ENCODE assay signal across 16 mouse cellular contexts in the genomic region with DNA sequence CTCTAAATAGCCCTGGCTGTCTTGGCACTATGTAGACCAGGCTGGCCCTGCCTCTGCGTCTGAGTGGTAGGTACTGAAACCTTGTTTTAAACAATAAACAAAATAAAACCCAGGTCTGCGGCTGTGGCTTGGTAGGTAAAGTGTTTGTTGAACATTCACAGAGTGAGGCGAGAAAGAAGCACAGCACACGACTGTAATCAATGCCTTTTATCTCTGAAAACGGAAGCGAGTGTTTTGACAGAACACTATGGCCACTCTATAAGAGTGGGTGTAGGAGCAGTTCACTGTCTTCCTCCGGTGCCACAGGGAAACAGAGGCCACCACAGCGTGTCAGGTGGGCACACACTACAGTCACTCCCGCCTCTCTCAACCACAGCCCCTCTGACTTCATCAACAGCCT. TPM values are rescaled to one million over a fixed set of nuclear protein-coding genes. Genes with fewer than 3 reads are reported as not detected.
DNase-seq lines count a peak whose midpoint lies in the region; ATAC-seq and TF ChIP-seq lines count a peak whose summit lies in the region.
"Had no signal": no experiment of that assay in that cellular context is flagged by ENCODE, and none has a peak within 500 bp of the region (broad histone marks: within the 10 kb centered on the region; RNA-seq: fewer than 3 reads in every experiment).

No protein-coding gene starts in this region.

- no peak for TF ChIP-seq EP300 in liver, postnatal 0 days (IDR thresholded peaks at IDR 0.05; ENCODE audit: low read depth)

- no peak overlapping the region for H3K4me2 ChIP-seq in liver, postnatal 0 days (ENCODE audit: low read depth, low read length)
- no peak overlapping the region for H3K4me2 ChIP-seq in forebrain, embryonic 11.5 days (ENCODE audit: low read depth, low read length, severe bottlenecking)
- H3K4me2 ChIP-seq: forebrain, embryonic 15.5 days; hindbrain, embryonic 14.5 days; limb, embryonic 13.5 days had no signal

- H3K27me3 ChIP-seq in liver, postnatal 0 days (ENCODE audit: insufficient read depth, low read length) = no peaks in the 10 kb centered on the region
- H3K27me3 ChIP-seq in forebrain, embryonic 11.5 days (ENCODE audit: control insufficient read depth, insufficient read depth, low read length) = no peaks in the 10 kb centered on the region
- H3K27me3 ChIP-seq: forebrain, embryonic 15.5 days; limb, embryonic 13.5 days had no signal

- TF ChIP-seq CTCF in liver, postnatal 0 days (IDR thresholded peaks at IDR 0.05; ENCODE audit: low read depth) = no peak

- H3K4me3 ChIP-seq in liver, postnatal 0 days (ENCODE audit: low read depth, low read length) = no peak overlapping the region
- H3K4me3 ChIP-seq in forebrain, embryonic 11.5 days (ENCODE audit: low read depth, low read length) = no peak overlapping the region
- H3K4me3 ChIP-seq: forebrain, embryonic 15.5 days; heart, adult 2 months; limb, embryonic 13.5 days had no signal

- peak; percentile 18 for DNase-seq in thymus, postnatal 25 days
- DNase-seq in thymus, postnatal 4 days = no peak
- DNase-seq in liver, postnatal 0 days = no peak
- DNase-seq in forebrain, embryonic 11.5 days (ENCODE audit: low spot score) = no peak
- no peak for DNase-seq in heart, adult 11 months
- DNase-seq in kidney, postnatal 4 days = no peak
- DNase-seq: adrenal gland, postnatal 10 days; cerebellum, postnatal 10 days; heart, adult 2 months; heart, postnatal 10 days; kidney, adult 8-10 months; right cerebral cortex, adult 18-20 months had no signal

- peaks cover 4% of the 10 kb centered on the region; the same call in 1 of the 2 replicates for H3K4me1 ChIP-seq in liver, postnatal 0 days (ENCODE audit: insufficient read depth)
- no peaks in the 10 kb centered on the region for H3K4me1 ChIP-seq in forebrain, embryonic 11.5 days (replicated peaks; ENCODE audit: control insufficient read depth, insufficient read depth, low read length)
- H3K4me1 ChIP-seq: forebrain, embryonic 15.5 days; limb, embryonic 13.5 days had no signal

- WGBS in liver, postnatal 0 days (ENCODE audit: insufficient replicate concordance) = 53% methylated on average over 9 of the region's 9 CpGs
- 91% methylated on average over 9 of the region's 9 CpGs for WGBS in forebrain, embryonic 11.5 days

- ATAC-seq in activated CD4-positive, CD25-positive, alpha-beta regulatory T cell, adult 4 months = peak; percentile 51
- ATAC-seq in liver, postnatal 0 days = no peak
- ATAC-seq in forebrain, embryonic 11.5 days (replicated peaks; ENCODE audit: low FRiP score) = no peak
- ATAC-seq: forebrain, embryonic 15.5 days had no signal

- H3K36me3 ChIP-seq in liver, postnatal 0 days (replicated peaks; ENCODE audit: insufficient read depth, low read length) = peaks cover 32% of the 10 kb centered on the region
- H3K36me3 ChIP-seq in forebrain, embryonic 11.5 days (ENCODE audit: control insufficient read depth, insufficient read depth, low read length) = peaks cover 4% of the 10 kb centered on the region; the same call in 1 of the 2 replicates

- H3K9ac ChIP-seq in liver, postnatal 0 days (replicated peaks) = no peak overlapping the region
- H3K9ac ChIP-seq in forebrain, embryonic 11.5 days (ENCODE audit: low read length) = no peak overlapping the region
- H3K9ac ChIP-seq: forebrain, embryonic 15.5 days; hindbrain, embryonic 14.5 days; limb, embryonic 13.5 days had no signal

- H3K27ac ChIP-seq in liver, postnatal 0 days (ENCODE audit: low read depth) = peak overlapping the region; percentile 79
- no peak overlapping the region for H3K27ac ChIP-seq in forebrain, embryonic 11.5 days (ENCODE audit: low read depth, low read length)
- H3K27ac ChIP-seq: forebrain, embryonic 15.5 days; heart, adult 2 months; hindbrain, embryonic 14.5 days; limb, embryonic 13.5 days had no signal

- H3K9me3 ChIP-seq in liver, postnatal 0 days (ENCODE audit: low read length) = no peaks in the 10 kb centered on the region
- no peaks in the 10 kb centered on the region for H3K9me3 ChIP-seq in forebrain, embryonic 11.5 days (ENCODE audit: control insufficient read depth, low read length)
- H3K9me3 ChIP-seq: forebrain, embryonic 15.5 days; limb, embryonic 13.5 days had no signal

RNA-seq across cellular contexts. Expression of gene Selplg, which starts 9.8 kb away (rescaled TPM):
- polyA plus RNA-seq in activated CD4-positive, CD25-positive, alpha-beta regulatory T cell, adult 4 months (2017; shearing (Covaris generic)) = 100 to 1,000 TPM; 629 to 698 TPM
- 18.9 and 21.5 TPM in 2 replicates for polyA plus RNA-seq in liver, postnatal 0 days (2015; fragmentation: Nextera tagmentation; extraction: Ambion mirVana)
- 0.67 and 1.4 TPM in 2 replicates for polyA plus RNA-seq in forebrain, embryonic 11.5 days (2014; fragmentation: Nextera tagmentation; extraction: Ambion mirVana)

RNA-seq across cellular contexts. Expression of gene Tmem119, which starts 41.9 kb away (rescaled TPM):
- not detected for polyA plus RNA-seq in activated CD4-positive, CD25-positive, alpha-beta regulatory T cell, adult 4 months (2017; shearing (Covaris generic))
- polyA plus RNA-seq in liver, postnatal 0 days (2015; fragmentation: Nextera tagmentation; extraction: Ambion mirVana) = 3.2 and 3.4 TPM in 2 replicates
- polyA plus RNA-seq in forebrain, embryonic 11.5 days (2014; fragmentation: Nextera tagmentation; extraction: Ambion mirVana) = 11.6 and 14.5 TPM in 2 replicates

Comparison
In these comparisons a context has a peak if more than half of its experiments do, and no peak if none do; other contexts are left out.
1. RNA of gene Selplg, which starts 9.8 kb away (polyA plus RNA-seq): 629 to 698 TPM in activated CD4-positive, CD25-positive, alpha-beta regulatory T cell, adult 4 months; 18.9 to 21.5 TPM in liver, postnatal 0 days and 0.67 to 1.4 TPM in forebrain, embryonic 11.5 days; every median in the first group is over 10 times any median in the second.